Mouse (Mus musculus): Measurements from ENCODE around the gene Jmjd7. TPM values are rescaled to one million over a fixed set of nuclear protein-coding genes. Genes with fewer than 3 reads are reported as not detected.

Gene Jmjd7
- polyA plus RNA-seq, 1 experiment from 2014 or later, result 21.9 TPM

- Histone ChIP-seq H3K4me3 (replicated peaks) (no peak overlapping the region), H3K27me3 (0 out of 2 replicates have a peak, but pooled peaks cover 3% of the 10 kb centered on the region), H3K9me3 (replicated peaks) (no peaks in the 10 kb centered on the region), H3K4me1 (peaks cover 18% of the 10 kb centered on the region), H3K9ac (no peak overlapping the region), H3K36me3 (peaks cover 11% of the 10 kb centered on the region), H3K4me2 (no peak overlapping the region), H3K27ac (no peak overlapping the region)
- 52% methylated on average over 14 of the region's 14 CpGs for whole genome bisulfite sequencing
- no peak for ATAC-seq (replicated peaks; ENCODE audit: low FRiP score)
These were observed 19.4 kb downstream of the Jmjd7 start for GRCm38 (mm10) chr2:120046486-120047310.

- H3K36me3 ChIP-seq, result no peaks in the 10 kb centered on the region
- H3K27ac ChIP-seq, result no peak overlapping the region
- H3K9me3 ChIP-seq (replicated peaks), result no peaks in the 10 kb centered on the region
- 78% methylated on average over 9 of the region's 9 CpGs for WGBS
- no peak overlapping the region for H3K4me3 ChIP-seq (replicated peaks)
- no peak overlapping the region for H3K9ac ChIP-seq
- no peak overlapping the region for H3K4me2 ChIP-seq
- H3K27me3 ChIP-seq, result 0 out of 2 replicates have a peak, but pooled peaks cover 3% of the 10 kb centered on the region
- H3K4me1 ChIP-seq, result peaks cover 18% of the 10 kb centered on the region
- no peak for ATAC-seq (replicated peaks; ENCODE audit: low FRiP score)
These were observed 20.9 kb downstream of the Jmjd7 start for GRCm38 (mm10) chr2:120048173-120048572.

GRCm38 (mm10) chr2:120049632-120050274 lies 22.5 kb downstream of the Jmjd7 start:
- Histone ChIP-seq H3K36me3 (no peaks in the 10 kb centered on the region), H3K4me1 (peaks cover 8% of the 10 kb centered on the region), H3K27ac (no peak overlapping the region), H3K9ac (no peak overlapping the region), H3K4me2 (no peak overlapping the region), H3K4me3 (replicated peaks) (no peak overlapping the region), H3K27me3 (0 out of 2 replicates have a peak, but pooled peaks cover 3% of the 10 kb centered on the region), H3K9me3 (replicated peaks) (no peaks in the 10 kb centered on the region)
- ATAC-seq (replicated peaks; ENCODE audit: low FRiP score), result peak; percentile 69
- 65% methylated on average over 10 of the region's 10 CpGs for WGBS

- Histone ChIP-seq H3K27me3 (0 out of 2 replicates have a peak, but pooled peaks cover 3% of the 10 kb centered on the region), H3K36me3 (no peaks in the 10 kb centered on the region), H3K9ac (no peak overlapping the region), H3K4me3 (replicated peaks) (no peak overlapping the region), H3K4me2 (no peak overlapping the region), H3K9me3 (replicated peaks) (no peaks in the 10 kb centered on the region), H3K4me1 (peaks cover 6% of the 10 kb centered on the region), H3K27ac (no peak overlapping the region)
- WGBS, result 61% methylated on average over 6 of the region's 6 CpGs
- ATAC-seq (replicated peaks; ENCODE audit: low FRiP score), result no peak
These were observed 24.1 kb downstream of the Jmjd7 start for GRCm38 (mm10) chr2:120051405-120051804.

- Histone ChIP-seq H3K4me2 (no peak overlapping the region), H3K27ac (no peak overlapping the region), H3K36me3 (no peaks in the 10 kb centered on the region), H3K9me3 (replicated peaks) (no peaks in the 10 kb centered on the region), H3K27me3 (no peaks in the 10 kb centered on the region), H3K9ac (no peak overlapping the region), H3K4me1 (peaks cover 5% of the 10 kb centered on the region), H3K4me3 (replicated peaks) (no peak overlapping the region)
- ATAC-seq (replicated peaks; ENCODE audit: low FRiP score), result no peak
- 87% methylated on average over 12 of the region's 12 CpGs for WGBS
These were observed 27.7 kb downstream of the Jmjd7 start for GRCm38 (mm10) chr2:120054771-120055552.

DNA sequence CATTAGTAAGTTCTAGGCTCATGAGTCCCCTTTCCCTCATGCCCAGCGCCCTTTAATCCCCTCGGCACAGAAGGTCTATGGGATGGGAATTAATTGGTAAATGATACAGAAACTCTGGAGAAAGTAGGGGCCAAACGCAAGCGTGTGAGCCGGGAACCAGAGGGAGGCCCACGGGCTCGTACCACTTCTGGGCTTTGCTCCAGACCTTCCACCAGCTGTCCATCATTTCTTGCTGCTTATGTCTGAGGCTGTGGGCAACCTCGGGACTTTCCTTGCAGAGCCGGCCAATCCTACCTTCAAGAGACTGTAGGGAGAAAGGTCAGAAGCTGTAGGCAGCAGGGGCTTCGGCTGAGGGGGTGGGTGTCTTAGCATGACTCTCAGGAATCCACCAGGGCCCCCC lies 28.6 kb downstream of the Jmjd7 start:
- ATAC-seq (replicated peaks; ENCODE audit: low FRiP score), result no peak
- 87% methylated on average over 10 of the region's 10 CpGs for WGBS
- peaks cover 15% of the 10 kb centered on the region for H3K4me1 ChIP-seq

DNA sequence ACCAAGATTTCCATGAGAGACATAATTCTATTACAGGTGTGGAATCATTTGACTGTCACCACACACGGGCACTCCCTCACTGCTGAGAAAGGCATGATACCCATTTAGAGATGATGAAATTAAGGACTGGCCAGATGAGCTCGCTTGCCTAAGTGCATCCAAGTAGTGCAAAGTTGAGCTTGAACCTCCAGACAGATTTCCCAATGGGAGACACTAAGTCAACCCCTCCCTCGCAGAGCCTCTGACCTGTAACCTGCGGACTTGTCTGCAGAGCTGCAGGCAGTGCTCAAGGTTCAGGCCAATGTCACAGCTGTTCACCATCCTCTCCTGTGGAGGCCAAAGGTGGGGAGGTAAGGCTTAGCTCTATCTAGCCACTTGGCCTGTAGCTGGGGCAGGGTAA lies 31.5 kb downstream of the Jmjd7 start:
- Histone ChIP-seq H3K4me1 (peaks cover 24% of the 10 kb centered on the region), H3K4me3 (replicated peaks) (no peak overlapping the region), H3K36me3 (no peaks in the 10 kb centered on the region), H3K27ac (no peak overlapping the region), H3K4me2 (no peak overlapping the region), H3K27me3 (no peaks in the 10 kb centered on the region), H3K9me3 (replicated peaks) (no peaks in the 10 kb centered on the region), H3K9ac (no peak overlapping the region)
- WGBS, result 69% methylated on average over 4 of the region's 4 CpGs
- no peak for ATAC-seq (replicated peaks; ENCODE audit: low FRiP score)

More for the DNA sequence above, 28.6 kb downstream of the Jmjd7 start:
- Histone ChIP-seq H3K27me3 (no peaks in the 10 kb centered on the region), H3K9me3 (replicated peaks) (no peaks in the 10 kb centered on the region), H3K27ac (no peak overlapping the region), H3K36me3 (no peaks in the 10 kb centered on the region), H3K4me3 (replicated peaks) (no peak overlapping the region), H3K4me2 (no peak overlapping the region), H3K9ac (no peak overlapping the region)

- no peaks in the 10 kb centered on the region for H3K27me3 ChIP-seq
- peaks cover 24% of the 10 kb centered on the region for H3K4me1 ChIP-seq
- H3K36me3 ChIP-seq, result no peaks in the 10 kb centered on the region
- no peak overlapping the region for H3K4me2 ChIP-seq
- 80% methylated on average over 3 of the region's 3 CpGs for WGBS
- no peak overlapping the region; the same call in 1 of the 2 replicates for H3K27ac ChIP-seq
- H3K4me3 ChIP-seq (replicated peaks), result no peak overlapping the region
- no peaks in the 10 kb centered on the region for H3K9me3 ChIP-seq (replicated peaks)
- ATAC-seq (replicated peaks; ENCODE audit: low FRiP score), result no peak
- no peak overlapping the region for H3K9ac ChIP-seq
These were observed 32.2 kb downstream of the Jmjd7 start for GRCm38 (mm10) chr2:120059466-120059865.

GRCm38 (mm10) chr2:120060190-120060589 lies 32.9 kb downstream of the Jmjd7 start:
- H3K27me3 ChIP-seq, result no peaks in the 10 kb centered on the region
- no peak overlapping the region for H3K4me3 ChIP-seq (replicated peaks)
- no peak; the same call in 1 of the 2 replicates for ATAC-seq (replicated peaks; ENCODE audit: low FRiP score)
- 31% methylated on average over 6 of the region's 6 CpGs for WGBS
- no peak overlapping the region for H3K9ac ChIP-seq
- peaks cover 24% of the 10 kb centered on the region for H3K4me1 ChIP-seq
- no peaks in the 10 kb centered on the region for H3K9me3 ChIP-seq (replicated peaks)
- H3K4me2 ChIP-seq, result no peak overlapping the region
- H3K36me3 ChIP-seq, result no peaks in the 10 kb centered on the region
- peak overlapping the region; percentile 75 for H3K27ac ChIP-seq

- Histone ChIP-seq H3K27ac (peak overlapping the region; percentile 75), H3K4me2 (no peak overlapping the region), H3K9me3 (replicated peaks) (no peaks in the 10 kb centered on the region), H3K4me3 (replicated peaks) (no peak overlapping the region), H3K27me3 (no peaks in the 10 kb centered on the region), H3K4me1 (peaks cover 24% of the 10 kb centered on the region), H3K36me3 (no peaks in the 10 kb centered on the region), H3K9ac (no peak overlapping the region)
- peak; percentile 57; the same call in 1 of the 2 replicates for ATAC-seq (replicated peaks; ENCODE audit: low FRiP score)
- 29% methylated on average over 9 of the region's 9 CpGs for WGBS
These were observed 33.4 kb downstream of the Jmjd7 start for GRCm38 (mm10) chr2:120060651-120061050.

- H3K9ac ChIP-seq, result no peak overlapping the region
- H3K36me3 ChIP-seq, result no peaks in the 10 kb centered on the region
- H3K4me3 ChIP-seq (replicated peaks), result no peak overlapping the region
- H3K27me3 ChIP-seq, result no peaks in the 10 kb centered on the region
- H3K4me1 ChIP-seq, result peaks cover 24% of the 10 kb centered on the region
- H3K4me2 ChIP-seq, result no peak overlapping the region
- ATAC-seq (replicated peaks; ENCODE audit: low FRiP score), result no peak
- no peaks in the 10 kb centered on the region for H3K9me3 ChIP-seq (replicated peaks)
- H3K27ac ChIP-seq, result no peak overlapping the region
- 78% methylated on average over 8 of the region's 8 CpGs for WGBS
These were observed 35.0 kb downstream of the Jmjd7 start for GRCm38 (mm10) chr2:120062248-120062647.

GRCm38 (mm10) chr2:120064639-120065038 lies 37.4 kb downstream of the Jmjd7 start:
- H3K27me3 ChIP-seq, result no peaks in the 10 kb centered on the region
- no peak overlapping the region for H3K9ac ChIP-seq
- no peak for ATAC-seq (replicated peaks; ENCODE audit: low FRiP score)
- no peak overlapping the region for H3K4me2 ChIP-seq
- 82% methylated on average over 6 of the region's 6 CpGs for WGBS
- no peaks in the 10 kb centered on the region for H3K36me3 ChIP-seq
- no peak overlapping the region for H3K4me3 ChIP-seq (replicated peaks)
- no peaks in the 10 kb centered on the region for H3K9me3 ChIP-seq (replicated peaks)
- no peak overlapping the region for H3K27ac ChIP-seq
- H3K4me1 ChIP-seq, result peaks cover 22% of the 10 kb centered on the region

Data from kidney, embryonic 15.5 days (tissue).